Mouse (Mus musculus): Measurements from ENCODE around the gene Fam43b.
A peak's percentile ranks its signal among the peaks of the same experiment; 100 is the strongest.

Fam43b gene

GRCm38 (mm10) chr4:138393703-138394102, 2.6 kb downstream of the Fam43b start:
- DNase-seq: no peak

DNA sequence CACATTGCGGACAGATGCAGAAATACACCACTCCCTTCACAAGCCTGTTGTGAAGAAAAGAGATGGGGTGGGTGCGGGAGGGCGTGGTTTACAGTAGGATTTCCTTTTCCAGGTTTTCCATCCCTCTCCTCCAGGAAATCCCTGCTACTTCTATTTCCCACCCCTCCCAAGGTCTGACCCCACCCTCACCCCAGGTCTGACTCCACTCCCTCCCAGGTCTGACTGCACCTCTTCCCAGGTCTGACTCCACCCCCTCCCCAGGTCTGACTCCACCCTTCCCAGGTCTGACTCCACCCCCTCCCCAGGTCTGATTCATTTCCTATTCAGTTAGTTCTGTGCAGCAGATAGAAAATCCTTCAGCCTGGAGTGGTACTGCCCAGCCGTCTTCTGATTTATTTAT, 12.5 kb downstream of the Fam43b start:
- DNase-seq: no peak

- peak; percentile 20 to 25 for DNase-seq
Measured at GRCm38 (mm10) chr4:138382462-138382861, 13.9 kb downstream of the Fam43b start.

DNA sequence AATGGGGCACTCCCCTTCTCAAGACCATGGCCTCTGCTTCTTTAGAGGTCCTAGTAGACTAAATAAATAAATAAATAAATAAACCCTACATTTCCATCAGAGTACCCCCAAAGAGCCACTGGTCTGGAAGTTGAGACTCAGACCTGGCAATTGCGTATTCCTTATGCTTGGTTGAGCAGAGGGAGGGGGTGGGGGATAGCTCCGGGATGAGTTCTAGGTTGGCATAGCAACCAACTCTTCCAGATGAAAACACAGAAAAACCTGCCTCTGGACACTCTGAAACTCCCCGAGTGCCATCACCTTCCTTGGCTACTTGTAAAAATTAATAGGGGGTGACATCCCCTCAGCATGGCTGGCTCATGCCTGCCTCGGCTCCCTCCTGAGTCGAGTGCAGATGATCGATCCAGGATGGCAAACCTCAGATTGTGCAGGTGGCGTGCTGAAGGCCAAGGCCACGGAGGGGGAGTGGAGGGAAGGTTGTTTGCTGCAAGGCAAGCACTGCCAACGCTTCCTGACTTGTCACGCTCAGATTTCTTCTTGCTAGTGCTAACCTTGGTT, 16.1 kb downstream of the Fam43b start:
- no peak for DNase-seq

GRCm38 (mm10) chr4:138379091-138379840, 17.1 kb downstream of the Fam43b start:
- DNase-seq: peak; percentile 79 to 84

DNA sequence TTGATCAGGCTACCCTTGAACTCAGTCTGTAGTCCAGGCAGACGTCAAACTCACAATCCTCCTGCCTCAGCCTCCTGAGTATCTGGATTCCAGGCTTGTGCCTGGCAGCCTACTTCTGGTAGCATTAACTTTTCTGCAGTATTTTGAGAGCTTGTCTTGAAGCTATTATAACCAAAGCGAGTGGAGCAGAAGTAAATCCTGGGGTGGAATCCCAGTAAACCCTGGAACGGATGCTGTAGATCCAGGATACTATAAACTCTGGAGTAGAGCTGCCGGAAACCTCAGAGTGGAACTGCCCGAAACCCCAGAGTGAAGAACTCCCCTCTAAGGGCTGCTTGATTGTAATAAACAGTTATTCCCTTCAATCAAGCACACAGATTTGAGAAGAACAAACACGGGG, 18.8 kb downstream of the Fam43b start:
- DNase-seq: peak; percentile 81 to 82

DNA sequence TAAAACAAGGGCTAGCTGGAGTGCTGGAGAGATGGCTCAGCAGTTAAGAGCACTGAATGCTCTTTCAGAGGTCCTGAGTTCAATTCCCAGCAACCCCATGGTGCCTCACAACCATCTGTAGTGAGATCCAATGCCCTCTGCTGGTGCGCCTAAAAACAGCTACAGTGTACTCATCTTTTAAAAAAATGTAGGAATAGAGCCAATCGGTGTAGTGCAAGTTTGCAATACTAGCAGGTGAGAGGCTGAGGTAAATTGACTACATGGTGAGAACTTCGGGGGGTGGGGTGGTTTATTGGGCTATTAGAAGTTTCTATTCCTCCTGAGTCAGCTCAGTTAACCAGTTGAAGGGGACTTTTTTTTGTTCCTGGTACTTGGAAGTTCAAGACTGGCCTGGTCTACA, 21.2 kb downstream of the Fam43b start:
- DNase-seq: no peak

- DNase-seq: no peak
Measured at GRCm38 (mm10) chr4:138370996-138371516, 25.3 kb downstream of the Fam43b start.

GRCm38 (mm10) chr4:138368498-138369260, 27.6 kb downstream of the Fam43b start:
- no peak for DNase-seq

DNA sequence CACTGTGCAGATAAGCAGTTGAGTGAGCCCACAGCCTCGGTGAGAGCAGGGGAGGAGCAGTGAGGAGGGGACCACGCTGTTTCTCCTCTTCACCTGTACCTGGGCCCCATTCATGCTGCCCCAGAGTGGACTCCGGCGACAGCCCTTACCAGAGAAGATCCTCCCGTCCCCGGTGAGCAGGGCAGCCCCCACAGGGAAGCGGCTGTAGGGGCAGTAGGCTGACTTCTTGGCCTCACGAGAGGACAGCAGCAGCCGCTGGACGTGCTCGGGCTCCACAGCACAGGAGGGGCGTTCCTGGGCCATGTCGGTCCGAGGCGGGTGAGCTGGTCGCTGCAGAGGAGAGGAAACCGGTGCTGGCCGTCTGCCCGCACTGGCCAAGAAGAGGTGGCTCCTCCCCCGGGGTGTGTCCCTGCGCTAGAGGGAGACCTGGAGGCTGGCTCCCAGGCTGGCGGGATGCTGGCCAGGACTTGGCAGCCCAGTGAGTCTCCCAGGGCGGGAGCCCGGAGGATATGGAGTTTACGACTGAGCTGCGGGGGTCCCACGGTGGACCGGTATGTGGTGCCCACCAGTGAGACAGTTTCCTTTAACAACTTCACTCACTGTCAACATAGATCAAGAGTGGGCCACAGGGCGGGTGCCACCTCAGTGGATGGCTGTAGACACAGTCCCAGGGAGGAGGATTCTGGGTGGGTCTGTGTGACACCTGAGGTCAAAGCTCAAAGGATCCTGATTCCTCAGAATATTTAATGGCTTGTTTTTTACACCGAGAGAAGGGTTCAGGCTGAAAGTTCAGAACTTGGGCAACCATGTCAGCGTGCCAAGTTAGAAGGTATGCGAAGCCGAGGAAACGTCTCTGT, 28.5 kb downstream of the Fam43b start, which contains the start of gene Cda:
Gene Cda (minus strand): TSS at position 352 of the 857 bp plus-strand sequence.
- DNase-seq: peak; percentile 90 to 94

DNA sequence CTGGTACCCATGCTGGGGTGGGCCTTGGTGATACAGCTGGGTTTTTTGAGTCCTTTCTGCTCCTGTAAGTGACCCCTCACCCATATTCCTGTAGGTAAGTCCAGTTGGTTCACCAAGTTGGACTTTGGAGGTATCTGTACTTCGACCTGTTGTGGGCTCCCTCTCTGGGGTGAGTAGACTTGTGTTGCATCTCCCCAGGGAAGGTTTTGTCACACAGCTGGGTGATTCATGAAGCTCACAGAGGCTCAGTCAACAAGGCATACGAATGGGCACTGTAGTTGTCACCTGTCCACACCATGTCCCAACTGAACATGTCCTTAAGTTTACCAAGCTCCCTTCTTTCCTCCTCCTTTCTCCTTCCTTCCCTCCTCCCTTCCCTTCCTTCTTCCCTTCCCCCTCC, 29.8 kb downstream of the Fam43b start:
- DNase-seq: no peak

DNA sequence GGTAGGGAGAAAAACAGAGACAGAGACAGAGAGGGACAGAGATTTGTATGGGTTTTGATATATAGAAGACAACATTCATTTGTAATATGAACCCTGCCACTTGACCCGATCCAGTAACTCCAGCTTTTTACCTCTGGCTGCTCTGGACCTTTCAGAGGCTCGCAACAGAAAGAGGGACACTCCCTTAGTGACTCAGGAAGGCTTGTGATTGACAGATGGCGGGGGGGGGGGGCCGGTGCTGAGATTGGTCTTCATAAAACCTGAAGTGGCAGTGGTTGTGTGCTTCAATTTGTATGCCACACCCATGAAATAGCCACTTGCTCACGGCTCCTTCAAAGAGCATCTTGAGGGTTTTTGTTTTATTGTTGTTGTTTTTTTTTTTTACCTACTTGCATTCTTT, 32.8 kb downstream of the Fam43b start:
- no peak for DNase-seq

- DNase-seq: no peak
Measured at GRCm38 (mm10) chr4:138362883-138363282, 33.4 kb downstream of the Fam43b start.

DNA sequence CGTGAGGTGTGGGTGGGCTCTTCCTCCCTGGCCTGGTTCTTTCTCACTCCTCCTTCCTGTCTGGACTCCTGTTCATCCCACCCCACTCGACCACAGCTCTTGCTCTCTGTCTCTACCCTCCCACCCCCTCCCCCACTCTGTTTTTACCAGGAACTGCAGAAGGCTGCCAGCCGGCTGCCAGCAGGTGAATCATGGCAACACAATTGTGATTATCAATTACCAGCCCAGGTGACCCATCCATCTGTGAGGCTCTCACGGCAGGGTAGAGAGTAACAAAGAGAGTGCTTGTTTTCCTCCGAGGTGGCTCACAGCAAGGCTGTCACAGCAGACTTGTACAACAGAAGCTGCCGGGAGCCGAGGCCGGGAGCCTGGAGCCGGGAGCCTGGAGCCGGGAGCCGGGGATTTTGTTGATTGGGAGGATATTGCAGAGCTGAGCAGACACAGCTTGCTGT, 34.9 kb downstream of the Fam43b start:
- no peak for DNase-seq

GRCm38 (mm10) chr4:138358176-138358575, 38.2 kb downstream of the Fam43b start:
- DNase-seq: no peak

- no peak for DNase-seq
Measured at GRCm38 (mm10) chr4:138356551-138356950, 39.8 kb downstream of the Fam43b start.

DNA sequence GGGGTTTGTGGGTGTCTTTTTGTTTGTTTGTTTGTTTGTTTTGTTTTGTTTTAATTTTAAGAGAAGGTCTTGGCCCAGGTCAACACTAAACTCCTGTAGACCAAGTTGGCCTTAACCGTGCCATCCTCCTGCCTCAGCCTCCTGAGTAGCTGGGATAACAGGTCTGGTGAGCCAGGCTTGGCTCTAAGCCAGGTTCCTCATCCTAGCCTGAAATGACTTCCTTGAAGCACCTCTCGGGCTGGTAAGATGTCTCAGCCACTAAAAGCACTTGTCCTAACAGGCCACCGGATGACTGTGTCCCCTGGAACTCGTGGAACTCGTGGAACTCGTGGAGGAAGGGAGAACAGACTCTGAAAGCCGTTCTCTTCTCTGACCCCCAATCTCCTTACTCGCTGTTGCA, 40.2 kb downstream of the Fam43b start:
- no peak for DNase-seq

DNA sequence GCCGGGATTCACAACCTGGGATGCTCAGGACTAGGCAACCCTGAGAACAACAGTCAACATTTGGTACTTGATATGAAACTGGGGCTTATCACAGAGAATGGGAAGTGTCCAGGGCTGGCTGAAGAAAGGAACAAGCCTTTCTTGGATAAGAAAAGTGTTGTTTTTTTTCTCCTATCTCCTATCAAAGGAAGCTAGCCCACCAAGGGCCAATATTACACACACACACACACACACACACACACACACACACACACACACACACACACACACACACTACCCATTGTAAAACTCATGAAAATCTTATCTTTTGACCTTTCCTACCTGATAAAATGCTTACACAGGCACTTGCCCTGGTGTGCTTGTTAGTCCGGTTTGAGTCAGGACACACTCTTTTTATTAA, 40.8 kb downstream of the Fam43b start:
- no peak for DNase-seq

- DNase-seq: peak in 1 of 2 experiments; percentile 38
Measured at GRCm38 (mm10) chr4:138353438-138354171, 42.7 kb downstream of the Fam43b start.

- no peak for DNase-seq
Measured at GRCm38 (mm10) chr4:138352692-138353091, 43.6 kb downstream of the Fam43b start.

GRCm38 (mm10) chr4:138351821-138352220, 44.5 kb downstream of the Fam43b start:
- DNase-seq: no peak

GRCm38 (mm10) chr4:138348716-138349115, 47.6 kb downstream of the Fam43b start:
- no peak for DNase-seq
